Mouse (Mus musculus) megakaryocyte, embryonic 14.5 days (primary cell): ENCODE data around the gene Crot. TPM values are rescaled to one million over a fixed set of nuclear protein-coding genes. Genes with fewer than 3 reads are reported as not detected.
"Not testable (repeated sequence)": the region's sequence is repeated elsewhere in the genome, so short reads cannot be mapped to it uniquely, and the experiment has no call there.

ENCODE experiments used
- H3K27me3 ChIP-seq: replicated peaks from 2 replicates; pipeline ENCODE3; 2012; ENCODE audit warnings: inconsistent platforms
- H3K36me3 ChIP-seq: replicated peaks from 2 replicates; pipeline ENCODE3; 2012; ENCODE audit warnings: low read length, inconsistent platforms, mixed read lengths
- H3K4me1 ChIP-seq: 2 replicates; pipeline ENCODE4 v1.6.1; 2012; ENCODE audit warnings: inconsistent platforms
- H3K4me3 ChIP-seq: replicated peaks from 2 replicates; pipeline ENCODE3; 2012; ENCODE audit warnings: moderate library complexity, mild to moderate bottlenecking, inconsistent platforms
- H3K9me3 ChIP-seq: 2 replicates; pipeline ENCODE4 v1.6.1; 2012; ENCODE audit warnings: inconsistent platforms
- FLI1 ChIP-seq: IDR thresholded peaks from 2 replicates; pipeline ENCODE4 v1.6.1; 2012; ENCODE audit warnings: low read length, inconsistent platforms, mixed read lengths
- GATA1 ChIP-seq: IDR thresholded peaks from 3 replicates; pipeline ENCODE4 v1.6.1; 2012; ENCODE audit warnings: mixed read lengths, low read length, inconsistent platforms, borderline replicate concordance
- polyA plus RNA-seq: library from polyadenylated mRNA; stranded (reverse); fragments of >175 nt; gene quantifications from 2 replicates; pipeline ENCODE4 v1.2.3, GENCODE M21; 2012; ENCODE audit warnings: low replicate concordance; ENCODE audit not compliant: insufficient read depth

Crot gene
- polyA plus RNA-seq, 1 experiment: 0.83 TPM

DNA sequence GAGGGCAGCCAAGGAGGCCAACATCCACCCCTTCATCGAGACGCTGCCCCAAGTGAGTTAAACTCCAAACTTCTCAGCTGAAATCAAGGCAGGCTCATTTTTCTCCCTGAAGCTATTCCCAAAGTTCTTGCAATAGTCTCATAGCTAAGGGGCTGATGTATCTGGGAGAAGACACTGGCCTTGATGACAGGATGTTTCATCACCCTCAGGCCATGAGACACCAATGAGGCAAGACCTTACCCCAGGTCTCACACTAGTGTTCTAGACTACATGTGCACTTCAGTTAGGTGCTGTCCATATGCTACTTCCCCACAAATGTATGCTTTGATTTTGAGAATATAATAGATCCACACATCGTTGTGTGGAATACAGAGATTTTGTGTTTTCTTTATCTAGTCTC lies 41.6 kb downstream of the Crot start:
- Histone ChIP-seq H3K27me3 (no peaks in the 10 kb centered on the region), H3K9me3 (no peaks in the 10 kb centered on the region), H3K4me3 (no peak overlapping the region), H3K36me3 (no peaks in the 10 kb centered on the region), H3K4me1 (0 out of 2 replicates have a peak, but pooled peaks cover 3% of the 10 kb centered on the region)
- TF ChIP-seq FLI1: no peak
- TF ChIP-seq GATA1: no peak

DNA sequence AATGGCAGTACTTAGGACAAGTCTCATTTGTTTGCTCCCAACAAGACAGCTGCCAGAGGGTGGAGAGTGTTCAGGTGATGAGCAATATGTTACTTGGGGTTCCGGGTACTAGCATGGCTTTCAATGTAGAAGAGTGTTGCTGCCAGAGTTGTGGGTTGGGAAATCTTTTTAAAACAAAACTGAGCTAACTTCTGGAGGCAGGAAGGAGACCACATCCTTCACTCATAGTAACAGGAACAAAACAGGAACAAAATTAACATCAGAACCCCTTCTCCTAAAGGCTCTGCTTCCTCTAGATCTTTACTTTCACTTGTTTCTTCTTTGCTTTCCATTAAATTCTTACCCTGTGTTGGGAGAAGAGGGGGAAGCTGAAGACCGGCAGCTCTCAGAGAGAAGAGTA lies 43.5 kb downstream of the Crot start:
- Histone ChIP-seq H3K4me3 (no peak overlapping the region), H3K36me3 (no peaks in the 10 kb centered on the region), H3K4me1 (0 out of 2 replicates have a peak, but pooled peaks cover 3% of the 10 kb centered on the region), H3K27me3 (no peaks in the 10 kb centered on the region), H3K9me3 (no peaks in the 10 kb centered on the region)
- TF ChIP-seq FLI1 (no peak), GATA1 (no peak)

DNA sequence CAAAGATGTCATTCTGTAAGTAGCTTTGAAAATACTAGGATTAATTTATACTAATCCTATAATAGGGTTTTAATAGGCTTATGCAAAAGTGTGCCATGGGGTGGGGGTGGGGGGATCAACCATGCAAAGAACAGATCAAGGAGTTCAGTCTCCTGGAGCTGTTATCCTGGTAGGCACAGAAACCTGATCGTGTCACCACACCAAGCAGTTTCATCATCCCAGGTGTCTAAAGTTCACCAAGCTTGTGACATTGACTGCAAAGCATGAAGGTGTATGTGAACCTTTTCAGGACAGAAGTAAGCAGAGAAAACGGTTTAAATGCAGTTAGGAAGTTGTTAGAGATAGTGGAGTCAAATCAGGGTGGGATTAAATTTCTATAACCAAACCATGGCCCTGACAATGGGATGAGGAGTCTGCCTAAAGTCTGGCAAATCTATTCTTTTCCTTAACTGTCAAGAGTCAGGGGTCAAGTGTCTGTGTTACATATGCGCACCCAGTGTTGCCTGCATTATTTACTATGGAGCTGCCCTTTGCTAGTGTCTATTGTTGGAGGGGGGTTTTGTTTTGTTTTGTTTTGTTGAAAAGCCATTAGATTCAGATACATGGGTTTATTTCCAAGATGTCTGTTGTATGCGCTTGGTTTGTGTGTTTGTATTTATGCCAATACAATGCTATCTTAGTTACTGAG lies 49.6 kb downstream of the Crot start:
- no peaks in the 10 kb centered on the region for H3K27me3 ChIP-seq
- H3K9me3 ChIP-seq: no peaks in the 10 kb centered on the region
- H3K4me1 ChIP-seq: no peaks in the 10 kb centered on the region
- no peaks in the 10 kb centered on the region for H3K36me3 ChIP-seq
- H3K4me3 ChIP-seq: no peak overlapping the region
- no peak for TF ChIP-seq GATA1

DNA sequence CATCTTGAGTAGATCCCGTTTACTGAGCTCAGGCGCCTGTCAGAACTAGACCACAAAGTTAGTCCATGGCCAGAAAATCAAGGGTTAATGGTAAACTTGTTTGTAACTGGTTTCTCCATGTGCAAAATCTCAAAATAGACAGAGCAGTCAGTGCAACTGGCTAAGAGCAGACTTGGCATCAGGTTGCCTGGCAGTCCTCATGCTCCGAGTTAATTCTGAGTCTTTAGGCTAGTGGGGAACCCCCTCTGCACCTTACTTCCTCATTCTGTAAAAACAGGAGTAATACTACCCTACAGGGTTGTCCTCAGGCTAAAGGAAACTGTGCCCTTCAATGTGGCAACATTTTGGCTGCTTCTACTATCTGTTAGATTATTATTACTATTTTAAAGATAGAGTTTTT lies 53.3 kb downstream of the Crot start:
- H3K27me3 ChIP-seq: no peaks in the 10 kb centered on the region
- no peak for TF ChIP-seq FLI1
- TF ChIP-seq GATA1: no peak
- no peaks in the 10 kb centered on the region for H3K4me1 ChIP-seq
- H3K4me3 ChIP-seq: no peak overlapping the region
- no peaks in the 10 kb centered on the region for H3K36me3 ChIP-seq
- H3K9me3 ChIP-seq: no peaks in the 10 kb centered on the region

DNA sequence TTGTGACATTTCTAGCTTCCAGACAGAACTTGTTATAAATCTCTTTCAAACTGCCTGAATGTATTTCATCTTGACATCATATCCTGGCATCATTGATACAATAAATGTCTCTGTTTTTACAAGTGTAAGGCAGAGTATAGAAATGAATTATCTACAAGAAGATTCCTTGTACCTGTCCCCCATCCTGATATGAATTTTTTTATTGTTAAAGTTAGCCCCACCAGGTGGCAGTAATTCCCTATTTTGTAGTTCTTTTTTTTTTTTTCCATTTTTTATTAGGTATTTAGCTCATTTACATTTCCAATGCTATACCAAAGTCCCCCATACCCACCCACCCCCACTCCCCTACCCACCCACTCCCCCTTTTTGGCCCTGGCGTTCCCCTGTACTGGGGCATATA lies 55.9 kb downstream of the Crot start:
- not testable (repeated sequence) for H3K4me3 ChIP-seq, H3K36me3 ChIP-seq, H3K27me3 ChIP-seq, H3K4me1 ChIP-seq, H3K9me3 ChIP-seq

DNA sequence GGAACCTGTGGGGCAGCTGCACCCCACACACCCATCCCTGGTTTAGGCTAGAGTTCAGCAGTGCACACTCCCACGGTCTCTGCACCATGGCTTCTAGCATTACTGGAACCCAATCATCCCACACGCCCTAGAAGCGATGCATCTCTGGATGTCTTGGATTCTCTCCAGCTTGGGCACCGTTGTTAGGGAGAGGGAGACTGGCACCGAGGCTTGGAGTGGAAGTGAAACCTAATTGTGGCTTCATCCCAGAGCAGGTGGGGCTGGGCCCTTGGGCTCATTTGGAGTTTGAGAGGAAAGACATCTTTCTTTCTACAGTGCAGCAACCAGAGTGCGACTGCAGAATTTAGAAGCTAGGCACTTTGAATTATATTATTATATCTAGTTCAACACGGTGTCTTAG lies 59.2 kb downstream of the Crot start:
- TF ChIP-seq GATA1: no peak
- no peak for TF ChIP-seq FLI1
- H3K36me3 ChIP-seq: no peaks in the 10 kb centered on the region
- H3K9me3 ChIP-seq: no peaks in the 10 kb centered on the region
- H3K27me3 ChIP-seq: no peaks in the 10 kb centered on the region
- no peak overlapping the region for H3K4me3 ChIP-seq
- no peaks in the 10 kb centered on the region for H3K4me1 ChIP-seq

DNA sequence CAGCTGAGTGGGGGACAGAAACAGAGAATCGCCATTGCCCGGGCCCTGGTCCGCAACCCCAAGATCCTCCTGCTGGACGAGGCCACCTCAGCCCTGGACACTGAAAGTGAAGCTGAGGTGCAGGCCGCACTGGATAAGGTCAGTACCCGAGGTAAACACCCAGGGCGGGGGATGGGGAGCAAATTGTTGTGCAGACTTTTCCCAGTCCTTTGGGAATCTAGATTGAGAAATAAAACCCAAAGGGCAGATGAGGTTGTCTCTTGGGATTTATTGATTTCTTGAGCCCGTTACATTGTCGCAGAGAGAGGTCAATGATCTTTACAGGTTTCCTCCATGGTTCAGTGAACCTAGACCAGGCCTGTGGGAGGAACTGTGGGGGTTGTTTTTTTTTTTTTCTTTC lies 68.7 kb downstream of the Crot start:
- Histone ChIP-seq H3K36me3 (peaks cover 10% of the 10 kb centered on the region), H3K4me3 (no peak overlapping the region), H3K4me1 (no peaks in the 10 kb centered on the region), H3K27me3 (no peaks in the 10 kb centered on the region), H3K9me3 (peaks cover 7% of the 10 kb centered on the region)
- no peak for TF ChIP-seq FLI1
- no peak for TF ChIP-seq GATA1

DNA sequence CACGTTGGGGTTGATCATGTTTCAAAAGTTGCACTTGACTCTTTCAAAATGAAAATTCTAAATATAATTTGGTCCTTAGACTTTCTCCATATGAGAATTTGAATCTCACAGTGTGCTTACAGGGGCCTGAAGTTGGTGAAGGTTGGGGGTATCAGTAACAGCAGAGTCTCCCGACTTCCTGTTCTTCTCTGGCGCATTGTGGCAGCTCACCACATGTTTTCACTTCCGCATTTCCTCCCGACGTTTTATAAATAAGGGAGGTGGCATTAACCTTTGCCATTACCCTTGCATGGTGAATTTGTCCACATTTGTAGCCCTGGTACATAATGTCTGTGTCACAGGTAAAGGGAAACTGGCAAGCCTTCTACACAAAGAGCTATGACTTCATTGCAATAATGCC lies 80.1 kb downstream of the Crot start:
- Histone ChIP-seq H3K27me3 (no peaks in the 10 kb centered on the region), H3K9me3 (peaks cover 11% of the 10 kb centered on the region), H3K4me3 (no peak overlapping the region), H3K4me1 (peaks cover 11% of the 10 kb centered on the region), H3K36me3 (peaks cover 12% of the 10 kb centered on the region)
- TF ChIP-seq GATA1 (no peak), FLI1 (no peak)

DNA sequence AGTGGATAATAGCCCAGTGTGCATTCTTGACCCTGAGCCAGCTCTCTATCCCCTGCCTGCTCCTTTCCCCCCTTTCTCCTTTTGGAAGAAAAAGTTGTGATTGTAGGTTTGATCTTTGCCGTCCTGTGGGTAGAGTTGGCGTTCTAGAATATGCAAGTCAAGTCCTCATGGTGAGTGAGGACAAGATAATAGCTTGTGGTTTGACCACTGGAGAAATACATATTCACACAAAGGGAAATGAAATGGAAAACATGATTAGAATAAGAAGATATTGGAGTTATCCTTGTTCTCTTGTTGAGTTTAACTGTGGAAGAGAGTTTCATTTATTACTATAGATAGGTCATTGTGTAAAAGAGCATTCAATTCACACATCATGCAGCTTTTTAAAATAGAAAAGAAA lies 80.7 kb downstream of the Crot start:
- Histone ChIP-seq H3K9me3 (peaks cover 11% of the 10 kb centered on the region), H3K27me3 (no peaks in the 10 kb centered on the region), H3K36me3 (peaks cover 12% of the 10 kb centered on the region), H3K4me3 (no peak overlapping the region), H3K4me1 (peaks cover 14% of the 10 kb centered on the region)
- no peak for TF ChIP-seq GATA1
- TF ChIP-seq FLI1: no peak

Other genes starting within 250 kb of the Crot start
- gene Abcb1b, start 199.2 kb downstream of the Crot start, polyA plus RNA-seq: 0.84 TPM in 1 of 2 replicates, not detected in the other
- 2.2 TPM in 1 of 2 replicates, not detected in the other for gene Abcb4, start 103.6 kb downstream of the Crot start, polyA plus RNA-seq
- 2.7 TPM in 1 of 2 replicates, not detected in the other for gene Tmem243, start 103.3 kb upstream of the Crot start, polyA plus RNA-seq
- gene Dmtf1, start 164.5 kb upstream of the Crot start, polyA plus RNA-seq: 0.38 and 0.69 TPM in 2 replicates